Mouse (Mus musculus): ENCODE data around the gene Gpr160.
"Not testable (repeated sequence)": the region's sequence is repeated elsewhere in the genome, so short reads cannot be mapped to it uniquely, and the experiment has no call there.

Gene Gpr160

GRCm38 (mm10) chr3:30855604-30856458 lies at the start of gene Gpr160:
TSS of gene Gpr160 (plus strand) at chr3:30855950.
- peak; percentile 66 to 73 for DNase-seq (ENCODE audit: low spot score in 2 of 2)

GRCm38 (mm10) chr3:30812881-30813280 lies 42.9 kb upstream of the Gpr160 start:
- DNase-seq (ENCODE audit: low spot score in 2 of 2), result no peak

GRCm38 (mm10) chr3:30818630-30819125 lies 37.1 kb upstream of the Gpr160 start:
- no peak for DNase-seq (ENCODE audit: low spot score in 2 of 2)

DNA sequence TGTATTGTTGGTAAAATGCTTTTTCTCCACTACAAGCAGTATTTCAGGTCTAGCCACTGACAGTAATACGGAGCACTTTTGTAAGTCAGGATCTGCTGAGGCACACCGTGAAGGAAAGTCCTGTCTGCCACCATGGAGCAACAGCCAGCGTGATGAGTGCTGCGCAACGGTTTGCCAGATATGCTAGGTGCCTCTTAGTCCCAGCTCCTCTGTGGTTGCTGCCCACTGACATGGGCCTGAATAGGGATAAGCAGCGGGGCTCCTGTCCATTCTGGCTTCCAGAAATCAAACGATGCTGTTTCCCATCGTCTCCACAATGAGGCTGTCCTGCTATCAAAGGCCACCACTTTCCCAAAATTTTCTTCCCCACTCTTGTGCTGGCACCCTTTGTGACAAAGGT lies 33.6 kb upstream of the Gpr160 start:
- DNase-seq (ENCODE audit: low spot score in 2 of 2), result no peak

DNA sequence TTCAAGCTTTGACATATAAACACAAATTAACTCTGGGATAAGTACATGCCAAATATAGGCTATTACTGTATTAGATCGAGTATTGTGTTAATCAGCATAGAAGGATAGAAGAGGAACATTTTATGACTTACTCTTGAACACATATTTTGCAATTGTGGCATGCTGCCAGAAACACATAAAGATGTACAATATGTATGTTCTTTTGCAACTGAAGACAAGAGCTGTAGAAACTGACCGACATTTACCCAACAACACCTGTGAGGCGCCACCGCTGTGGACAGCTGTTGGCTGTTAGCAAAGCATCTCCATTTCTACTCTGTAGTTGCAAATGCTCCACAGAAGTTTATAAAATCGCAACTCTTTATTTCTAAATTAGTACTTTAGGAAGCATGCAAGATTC lies 29.7 kb upstream of the Gpr160 start:
- DNase-seq (ENCODE audit: low spot score in 2 of 2), result no peak

GRCm38 (mm10) chr3:30831848-30832606 lies 23.7 kb upstream of the Gpr160 start:
- DNase-seq (ENCODE audit: low spot score in 2 of 2), result peak in 1 of 2 experiments; percentile 20

DNA sequence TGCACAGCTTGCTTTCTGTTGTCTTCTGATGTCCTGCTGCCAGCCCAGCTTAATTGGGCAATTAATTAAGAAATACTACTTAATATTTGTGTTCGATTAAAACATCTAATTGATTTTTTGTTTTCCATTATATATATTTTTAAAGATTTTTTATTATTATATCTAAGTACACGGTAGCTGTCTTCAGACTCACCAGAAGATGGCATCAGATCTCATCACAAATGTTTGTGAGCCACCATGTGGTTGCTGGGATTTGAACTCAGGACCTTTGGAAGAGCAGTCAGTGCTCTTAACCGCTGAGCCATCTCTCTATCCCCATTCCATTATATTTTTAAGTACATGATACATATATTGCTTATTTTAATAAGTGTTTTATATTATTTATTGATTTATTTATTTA lies 22.5 kb upstream of the Gpr160 start:
- DNase-seq (ENCODE audit: low spot score in 2 of 2), result no peak

GRCm38 (mm10) chr3:30845755-30846154 lies 10.0 kb upstream of the Gpr160 start:
- no peak for DNase-seq (ENCODE audit: low spot score in 2 of 2)

DNA sequence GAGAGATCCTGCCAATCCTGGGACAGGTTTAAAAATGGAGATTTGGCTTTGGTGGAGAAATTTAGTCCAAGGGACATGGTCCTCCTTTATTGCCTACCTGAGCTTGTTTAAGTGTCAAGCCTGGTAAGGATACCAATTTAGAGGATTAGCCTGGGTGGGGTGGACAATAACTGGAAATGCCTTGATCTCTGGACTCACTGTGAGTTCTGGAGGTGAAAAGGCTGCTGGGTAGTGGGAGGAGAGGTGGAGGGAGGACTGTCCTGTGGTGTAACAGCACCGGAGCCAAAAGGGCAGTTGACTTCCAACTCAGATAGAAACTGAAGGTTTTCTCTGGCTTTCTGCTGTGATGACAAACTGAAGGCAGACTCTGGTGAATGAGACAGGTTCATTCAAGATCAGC lies 8.3 kb upstream of the Gpr160 start:
- DNase-seq (ENCODE audit: low spot score in 2 of 2), result no peak

GRCm38 (mm10) chr3:30851422-30851821 lies 4.3 kb upstream of the Gpr160 start:
- no peak for DNase-seq (ENCODE audit: low spot score in 2 of 2)

GRCm38 (mm10) chr3:30853596-30853995 lies 2.2 kb upstream of the Gpr160 start:
- no peak for DNase-seq (ENCODE audit: low spot score in 2 of 2)

- DNase-seq (ENCODE audit: low spot score in 2 of 2), result not testable (repeated sequence)
Observed at GRCm38 (mm10) chr3:30859599-30859998, 3.8 kb downstream of the Gpr160 start.

DNA sequence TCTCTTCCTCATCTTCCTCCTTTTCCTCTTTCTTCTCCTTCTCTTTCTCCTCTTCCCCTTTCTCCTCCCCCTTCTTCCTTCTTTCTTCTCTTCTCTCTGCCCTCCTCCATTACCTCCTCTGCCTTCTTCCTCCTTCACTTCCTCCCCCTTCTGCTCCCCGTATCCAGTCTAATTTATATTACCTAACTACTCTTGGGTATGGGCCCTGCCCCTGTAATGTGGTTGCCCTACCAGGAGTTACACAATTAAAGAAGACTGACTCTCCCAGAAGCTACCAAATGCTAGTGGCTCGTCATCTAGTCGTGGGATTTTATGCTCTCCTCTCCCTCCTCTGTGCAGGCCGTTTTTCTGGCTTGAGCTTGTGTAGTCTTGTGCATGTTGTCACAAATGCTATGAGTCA lies 5.0 kb downstream of the Gpr160 start:
- DNase-seq (ENCODE audit: low spot score in 2 of 2), result peak; percentile 20 to 22

- no peak for DNase-seq (ENCODE audit: low spot score in 2 of 2)
Observed at GRCm38 (mm10) chr3:30863712-30864435, 8.1 kb downstream of the Gpr160 start.

- no peak for DNase-seq (ENCODE audit: low spot score in 2 of 2)
Observed at GRCm38 (mm10) chr3:30864640-30865039, 8.9 kb downstream of the Gpr160 start.

DNA sequence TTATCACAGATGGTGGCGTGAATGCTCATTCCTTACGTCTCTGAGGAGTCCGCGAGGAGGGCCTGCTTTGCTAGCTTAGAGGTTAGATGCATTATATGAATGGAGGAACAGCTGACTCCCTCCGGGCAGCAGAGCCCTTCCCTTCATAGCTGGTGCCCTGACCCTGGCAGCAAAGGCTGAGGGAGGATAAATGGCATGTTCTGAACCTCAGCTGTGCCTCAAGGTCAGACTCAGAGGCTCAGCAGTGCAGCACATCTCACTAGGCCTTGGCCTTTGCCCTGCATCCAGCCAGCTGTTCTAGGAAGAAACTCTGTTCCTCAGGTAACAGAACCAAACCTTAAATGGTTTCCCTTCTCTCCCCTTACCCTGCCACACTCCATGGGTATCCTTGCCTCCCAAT lies 12.4 kb downstream of the Gpr160 start:
- no peak for DNase-seq (ENCODE audit: low spot score in 2 of 2)

GRCm38 (mm10) chr3:30868625-30869024 lies 12.9 kb downstream of the Gpr160 start:
- no peak for DNase-seq (ENCODE audit: low spot score in 2 of 2)

DNA sequence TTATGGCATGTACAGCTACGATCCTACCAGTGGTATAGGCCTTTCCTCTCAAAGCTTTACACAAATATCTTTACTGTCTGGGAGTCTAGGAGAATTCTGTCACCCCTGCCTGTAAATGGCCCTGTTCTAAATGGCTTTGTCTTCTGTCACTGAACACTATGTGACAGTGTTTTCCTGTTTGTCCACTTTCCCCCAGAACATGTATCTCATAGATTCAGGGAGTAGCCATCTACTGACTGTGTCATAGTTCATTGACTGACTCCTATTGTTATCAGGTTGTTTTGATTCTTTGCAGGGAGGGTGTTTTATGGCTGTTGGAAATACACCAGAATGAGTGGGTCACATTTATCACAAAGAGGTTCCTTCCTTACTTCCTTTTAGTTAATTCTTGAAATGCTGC lies 14.2 kb downstream of the Gpr160 start:
- DNase-seq (ENCODE audit: low spot score in 2 of 2), result no peak

GRCm38 (mm10) chr3:30876709-30877108 lies 21.0 kb downstream of the Gpr160 start:
- no peak for DNase-seq (ENCODE audit: low spot score in 2 of 2)

DNA sequence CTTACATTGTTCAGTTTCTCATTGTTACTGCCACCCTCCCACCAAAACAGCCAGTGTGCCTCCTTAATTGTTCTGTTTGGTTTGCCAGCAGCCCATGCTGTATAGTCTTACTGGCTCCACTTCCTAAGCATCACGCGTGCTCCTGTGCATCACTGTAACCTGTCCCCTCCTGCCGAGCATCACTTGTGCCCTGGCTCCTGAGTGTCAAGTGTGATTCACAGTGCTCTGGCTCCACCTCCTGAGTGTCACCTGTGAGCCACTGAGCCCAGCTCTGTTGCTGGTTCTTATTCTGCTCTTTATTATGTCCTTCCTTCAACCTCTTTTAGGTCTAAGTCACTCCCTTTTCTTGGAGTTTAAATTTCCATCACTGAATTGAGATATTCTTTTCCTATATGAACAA lies 31.7 kb downstream of the Gpr160 start:
- no peak for DNase-seq (ENCODE audit: low spot score in 2 of 2)

DNA sequence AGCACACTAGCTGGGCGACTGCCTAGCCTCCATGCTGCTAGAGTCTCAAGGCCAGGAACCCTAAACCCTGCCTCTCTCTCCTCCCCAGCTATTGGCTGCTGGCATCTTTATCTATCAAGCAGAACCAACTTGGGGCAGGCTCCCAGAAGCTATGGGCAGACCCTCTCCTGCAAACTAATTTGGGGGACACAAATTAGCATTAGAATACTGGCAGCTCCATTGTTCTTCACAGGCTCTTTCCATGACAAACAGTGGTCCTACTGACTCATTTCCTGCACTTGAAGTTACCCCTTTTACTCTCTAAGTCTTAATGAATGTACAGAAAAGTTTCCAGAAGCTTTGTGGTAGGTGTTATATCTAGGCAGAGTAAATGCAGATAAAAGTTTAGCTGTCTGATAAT lies 33.3 kb downstream of the Gpr160 start:
- no peak for DNase-seq (ENCODE audit: low spot score in 2 of 2)

GRCm38 (mm10) chr3:30896721-30897120 lies 41.0 kb downstream of the Gpr160 start:
- DNase-seq (ENCODE audit: low spot score in 2 of 2), result no peak

Measured in urinary bladder, postnatal 36 days (tissue).